ENCODE assay signal across 8 mouse cellular contexts in the genomic region with DNA sequence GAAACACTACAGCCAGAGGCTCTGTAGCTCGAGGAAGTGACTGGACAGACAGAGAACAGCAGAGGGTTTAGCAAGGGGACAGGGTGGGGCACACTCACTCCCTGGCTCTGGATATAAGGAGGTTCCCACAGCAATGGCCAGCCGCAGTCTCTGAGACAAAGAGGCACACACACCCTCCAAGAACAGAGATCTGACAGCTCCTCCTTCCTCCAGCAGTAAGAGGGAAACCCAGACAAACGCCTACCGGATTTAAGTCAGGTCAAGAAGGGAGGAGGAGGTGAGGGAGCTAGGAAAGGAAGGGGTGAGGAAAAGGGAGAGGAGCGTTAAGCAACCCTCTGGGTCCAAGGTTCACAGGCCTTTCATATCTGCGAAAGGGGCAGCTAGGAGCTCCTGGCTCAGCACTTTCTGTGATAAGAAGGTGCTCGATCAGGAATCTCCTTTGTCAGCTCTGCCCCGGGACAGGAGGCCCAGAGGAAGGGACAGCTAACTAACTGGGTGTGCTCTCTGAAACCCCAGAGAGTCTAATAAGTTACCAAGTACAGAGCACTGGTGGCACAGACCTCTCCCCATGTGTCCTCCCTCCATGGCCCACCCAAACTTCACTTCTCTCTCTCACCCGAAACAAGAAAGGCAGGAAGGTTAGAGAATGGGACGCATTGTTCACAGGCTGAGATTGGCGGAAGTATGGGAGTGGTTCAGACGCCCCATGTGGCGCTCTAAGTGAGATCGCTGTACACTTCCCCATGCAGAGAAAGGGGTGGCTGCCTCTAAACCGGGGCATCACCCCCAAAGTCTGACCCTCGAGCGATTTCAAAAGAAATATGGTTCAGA. TPM values are rescaled to one million over a fixed set of nuclear protein-coding genes. Genes with fewer than 3 reads are reported as not detected.
DNase-seq lines count a peak whose midpoint lies in the region; ATAC-seq lines count a peak whose summit lies in the region.

No protein-coding gene starts in this region.

- no peak overlapping the region for H3K9ac ChIP-seq in forebrain, embryonic 16.5 days (replicated peaks; ENCODE audit: low read depth, low read length)
- peak overlapping the region; percentile 30 for H3K9ac ChIP-seq in heart, embryonic 11.5 days (ENCODE audit: low read depth, low read length)
- H3K9ac ChIP-seq in kidney, embryonic 14.5 days (ENCODE audit: low read depth, low read length), result peak overlapping the region; percentile 42; the same call in 1 of the 2 replicates

- no peak for ATAC-seq in forebrain, embryonic 16.5 days
- no peak for ATAC-seq in heart, embryonic 11.5 days (replicated peaks; ENCODE audit: insufficient number of reproducible peaks, low FRiP score, low TSS enrichment)
- ATAC-seq in kidney, embryonic 14.5 days (ENCODE audit: low FRiP score, low TSS enrichment), result no peak

- no peak overlapping the region for H3K4me2 ChIP-seq in forebrain, embryonic 16.5 days (ENCODE audit: low read length)
- peak overlapping the region; percentile 28 for H3K4me2 ChIP-seq in heart, embryonic 11.5 days
- H3K4me2 ChIP-seq in kidney, embryonic 14.5 days (replicated peaks; ENCODE audit: low read depth, low read length), result peak overlapping the region; percentile 30

- WGBS in forebrain, embryonic 10.5 days, result 48% methylated on average over 17 of the region's 17 CpGs
- WGBS in forebrain, embryonic 16.5 days, result 35% methylated on average over 17 of the region's 17 CpGs
- WGBS in heart, embryonic 11.5 days (ENCODE audit: insufficient replicate concordance), result 25% methylated on average over 17 of the region's 17 CpGs
- WGBS in kidney, embryonic 14.5 days, result 43% methylated on average over 17 of the region's 17 CpGs

- H3K27me3 ChIP-seq in forebrain, embryonic 10.5 days (ENCODE audit: poor library complexity, severe bottlenecking), result peaks cover 31% of the 10 kb centered on the region
- H3K27me3 ChIP-seq in forebrain, embryonic 16.5 days (replicated peaks; ENCODE audit: control insufficient read depth, insufficient read depth, low read length), result no peaks in the 10 kb centered on the region
- H3K27me3 ChIP-seq in heart, embryonic 11.5 days (ENCODE audit: control insufficient read depth, insufficient read depth, low read length), result no peaks in the 10 kb centered on the region
- H3K27me3 ChIP-seq in kidney, embryonic 14.5 days (ENCODE audit: control insufficient read depth, insufficient read depth, low read length), result no peaks in the 10 kb centered on the region

- H3K4me3 ChIP-seq in forebrain, embryonic 10.5 days, result no peak overlapping the region
- H3K4me3 ChIP-seq in forebrain, embryonic 16.5 days (replicated peaks; ENCODE audit: low read length), result no peak overlapping the region
- no peak overlapping the region for H3K4me3 ChIP-seq in heart, embryonic 11.5 days (ENCODE audit: low read depth, low read length)
- no peak overlapping the region for H3K4me3 ChIP-seq in kidney, embryonic 14.5 days (ENCODE audit: low read length)

- H3K27ac ChIP-seq in forebrain, embryonic 10.5 days, result peak overlapping the region; percentile 70
- H3K27ac ChIP-seq in forebrain, embryonic 16.5 days (ENCODE audit: low read length), result no peak overlapping the region
- H3K27ac ChIP-seq in heart, embryonic 11.5 days (ENCODE audit: low read depth, low read length), result peak overlapping the region; percentile 66
- peak overlapping the region; percentile 85 for H3K27ac ChIP-seq in kidney, embryonic 14.5 days (ENCODE audit: low read depth, low read length)

- peaks cover 41% of the 10 kb centered on the region for H3K4me1 ChIP-seq in forebrain, embryonic 10.5 days
- H3K4me1 ChIP-seq in forebrain, embryonic 16.5 days (replicated peaks; ENCODE audit: control insufficient read depth, insufficient read depth, low read length), result no peaks in the 10 kb centered on the region; the same call in 1 of the 2 replicates
- peaks cover 23% of the 10 kb centered on the region for H3K4me1 ChIP-seq in heart, embryonic 11.5 days (ENCODE audit: control insufficient read depth, insufficient read depth, low read length)
- peaks cover 36% of the 10 kb centered on the region for H3K4me1 ChIP-seq in kidney, embryonic 14.5 days (ENCODE audit: control insufficient read depth, insufficient read depth, low read length)

- H3K36me3 ChIP-seq in forebrain, embryonic 10.5 days (replicated peaks), result no peaks in the 10 kb centered on the region
- H3K36me3 ChIP-seq in forebrain, embryonic 16.5 days (ENCODE audit: control insufficient read depth, insufficient read depth), result no peaks in the 10 kb centered on the region
- no peaks in the 10 kb centered on the region for H3K36me3 ChIP-seq in heart, embryonic 11.5 days (ENCODE audit: control insufficient read depth, insufficient read depth, low read length)
- H3K36me3 ChIP-seq in kidney, embryonic 14.5 days (ENCODE audit: control insufficient read depth, insufficient read depth, low read length), result no peaks in the 10 kb centered on the region

- no peaks in the 10 kb centered on the region for H3K9me3 ChIP-seq in forebrain, embryonic 10.5 days
- no peaks in the 10 kb centered on the region for H3K9me3 ChIP-seq in forebrain, embryonic 16.5 days (ENCODE audit: control insufficient read depth, low read length)
- H3K9me3 ChIP-seq in heart, embryonic 11.5 days (replicated peaks; ENCODE audit: control insufficient read depth, low read length), result no peaks in the 10 kb centered on the region
- no peaks in the 10 kb centered on the region for H3K9me3 ChIP-seq in kidney, embryonic 14.5 days (ENCODE audit: control insufficient read depth, low read length)

- DNase-seq in forebrain, embryonic 10.5 days (ENCODE audit: extremely low spot score, low spot score), result no peak
- peak; percentile 59 for DNase-seq in lung, postnatal 25 days (ENCODE audit: low spot score)
- DNase-seq in frontal cortex, postnatal 10 days (ENCODE audit: low spot score in 2 of 2), result no peak
- DNase-seq in right cerebral cortex, postnatal 10 days (ENCODE audit: low spot score in 2 of 2), result no peak
- no peak for DNase-seq in urinary bladder, adult 2 months (ENCODE audit: low spot score)

RNA-seq across cellular contexts. Expression of a gene that starts 7.4 kb away (rescaled TPM):
- 4.1 and 4.3 TPM in 2 replicates for polyA plus RNA-seq in forebrain, embryonic 10.5 days (2016; fragmentation: Nextera tagmentation; extraction: Ambion mirVana)
- polyA plus RNA-seq in forebrain, embryonic 16.5 days (2015; fragmentation: Nextera tagmentation; extraction: Ambion mirVana), result 3.9 and 4.9 TPM in 2 replicates
- 8.0 TPM in 2 replicates for polyA plus RNA-seq in heart, embryonic 11.5 days (2014; fragmentation: Nextera tagmentation; extraction: Ambion mirVana)
- 6.9 and 9.6 TPM in 2 replicates for polyA plus RNA-seq in kidney, embryonic 14.5 days (2014; fragmentation: Nextera tagmentation; extraction: Ambion mirVana)
- 8.9 TPM in 2 replicates for polyA plus RNA-seq in urinary bladder, adult 2 months (2012; rRNA removed)

RNA-seq across cellular contexts. Expression of a gene that starts 16.5 kb away (rescaled TPM):
- 200 and 201 TPM in 2 replicates for polyA plus RNA-seq in forebrain, embryonic 10.5 days (2016; fragmentation: Nextera tagmentation; extraction: Ambion mirVana)
- 229 and 239 TPM in 2 replicates for polyA plus RNA-seq in forebrain, embryonic 16.5 days (2015; fragmentation: Nextera tagmentation; extraction: Ambion mirVana)
- polyA plus RNA-seq in heart, embryonic 11.5 days (2014; fragmentation: Nextera tagmentation; extraction: Ambion mirVana), result 242 and 250 TPM in 2 replicates
- polyA plus RNA-seq in kidney, embryonic 14.5 days (2014; fragmentation: Nextera tagmentation; extraction: Ambion mirVana), result 269 and 360 TPM in 2 replicates
- 221 and 233 TPM in 2 replicates for polyA plus RNA-seq in urinary bladder, adult 2 months (2012; rRNA removed)

RNA-seq across cellular contexts. Expression of a gene that starts 21.2 kb away (rescaled TPM):
- polyA plus RNA-seq in forebrain, embryonic 10.5 days (2016; fragmentation: Nextera tagmentation; extraction: Ambion mirVana), result 52.4 and 54.6 TPM in 2 replicates
- polyA plus RNA-seq in forebrain, embryonic 16.5 days (2015; fragmentation: Nextera tagmentation; extraction: Ambion mirVana), result 49.4 and 62.3 TPM in 2 replicates
- 84.3 and 90.2 TPM in 2 replicates for polyA plus RNA-seq in heart, embryonic 11.5 days (2014; fragmentation: Nextera tagmentation; extraction: Ambion mirVana)
- polyA plus RNA-seq in kidney, embryonic 14.5 days (2014; fragmentation: Nextera tagmentation; extraction: Ambion mirVana), result 101 and 167 TPM in 2 replicates
- 202 and 226 TPM in 2 replicates for polyA plus RNA-seq in urinary bladder, adult 2 months (2012; rRNA removed)

RNA-seq across cellular contexts. Expression of a gene that starts 49.6 kb away (rescaled TPM):
- polyA plus RNA-seq in forebrain, embryonic 10.5 days (2016; fragmentation: Nextera tagmentation; extraction: Ambion mirVana), result 55.2 and 59.0 TPM in 2 replicates
- 44.5 and 49.0 TPM in 2 replicates for polyA plus RNA-seq in forebrain, embryonic 16.5 days (2015; fragmentation: Nextera tagmentation; extraction: Ambion mirVana)
- polyA plus RNA-seq in heart, embryonic 11.5 days (2014; fragmentation: Nextera tagmentation; extraction: Ambion mirVana), result 61.7 and 62.5 TPM in 2 replicates
- 63.1 and 69.7 TPM in 2 replicates for polyA plus RNA-seq in kidney, embryonic 14.5 days (2014; fragmentation: Nextera tagmentation; extraction: Ambion mirVana)
- polyA plus RNA-seq in urinary bladder, adult 2 months (2012; rRNA removed), result 61.4 and 65.5 TPM in 2 replicates

RNA-seq across cellular contexts. Expression of a gene that starts 53.7 kb away (rescaled TPM):
- polyA plus RNA-seq in forebrain, embryonic 10.5 days (2016; fragmentation: Nextera tagmentation; extraction: Ambion mirVana), result 23.8 and 24.4 TPM in 2 replicates
- 30.8 and 34.3 TPM in 2 replicates for polyA plus RNA-seq in forebrain, embryonic 16.5 days (2015; fragmentation: Nextera tagmentation; extraction: Ambion mirVana)
- polyA plus RNA-seq in heart, embryonic 11.5 days (2014; fragmentation: Nextera tagmentation; extraction: Ambion mirVana), result 31.8 and 35.2 TPM in 2 replicates
- 32.0 and 47.0 TPM in 2 replicates for polyA plus RNA-seq in kidney, embryonic 14.5 days (2014; fragmentation: Nextera tagmentation; extraction: Ambion mirVana)
- polyA plus RNA-seq in urinary bladder, adult 2 months (2012; rRNA removed), result 81.0 and 93.8 TPM in 2 replicates
